Mouse (Mus musculus): ENCODE results near the gene E130114P18Rik.

The E130114P18Rik gene

GRCm38 (mm10) chr4:97804638-97805037, 26.8 kb upstream of the E130114P18Rik start:
- DNase-seq, result no peak

GRCm38 (mm10) chr4:97803791-97804190, 25.9 kb upstream of the E130114P18Rik start:
- no peak for DNase-seq

GRCm38 (mm10) chr4:97796505-97796904, 18.6 kb upstream of the E130114P18Rik start:
- no peak for DNase-seq

- no peak for DNase-seq
Measured at GRCm38 (mm10) chr4:97795957-97796356, 18.1 kb upstream of the E130114P18Rik start.

GRCm38 (mm10) chr4:97794865-97795264, 17.0 kb upstream of the E130114P18Rik start:
- no peak for DNase-seq

GRCm38 (mm10) chr4:97793931-97794330, 16.1 kb upstream of the E130114P18Rik start:
- no peak for DNase-seq

GRCm38 (mm10) chr4:97788537-97788936, 10.7 kb upstream of the E130114P18Rik start:
- DNase-seq, result no peak

GRCm38 (mm10) chr4:97787515-97787914, 9.6 kb upstream of the E130114P18Rik start:
- no peak for DNase-seq

GRCm38 (mm10) chr4:97786571-97786970, 8.7 kb upstream of the E130114P18Rik start:
- DNase-seq, result no peak

- DNase-seq, result no peak
Measured at GRCm38 (mm10) chr4:97785547-97786271, 7.8 kb upstream of the E130114P18Rik start.

- no peak for DNase-seq
Measured at GRCm38 (mm10) chr4:97784236-97784635, 6.4 kb upstream of the E130114P18Rik start.

- DNase-seq, result no peak
Measured at GRCm38 (mm10) chr4:97783073-97783879, 5.4 kb upstream of the E130114P18Rik start.

- no peak for DNase-seq
Measured at GRCm38 (mm10) chr4:97782497-97782896, 4.6 kb upstream of the E130114P18Rik start.

GRCm38 (mm10) chr4:97782069-97782468, 4.2 kb upstream of the E130114P18Rik start:
- no peak for DNase-seq

- no peak for DNase-seq
Measured at GRCm38 (mm10) chr4:97780666-97781435, 3.0 kb upstream of the E130114P18Rik start.

GRCm38 (mm10) chr4:97780024-97780423, 2.1 kb upstream of the E130114P18Rik start:
- peak; percentile 12 for DNase-seq

GRCm38 (mm10) chr4:97779003-97779930, 1.4 kb upstream of the E130114P18Rik start:
- DNase-seq, result no peak

GRCm38 (mm10) chr4:97778211-97779002, 529 bp upstream of the E130114P18Rik start:
- DNase-seq, result peak; percentile 54

- peak; percentile 67 for DNase-seq
Measured at GRCm38 (mm10) chr4:97777081-97777705, 685 bp downstream of the E130114P18Rik start.

GRCm38 (mm10) chr4:97776388-97777080, 1.3 kb downstream of the E130114P18Rik start:
- peak; percentile 44 for DNase-seq

All from kidney, postnatal 14 days (tissue).